Mouse (Mus musculus): ENCODE results near the gene Akap7. TPM values are rescaled to one million over a fixed set of nuclear protein-coding genes. Genes with fewer than 3 reads are reported as not detected.

Gene Akap7
- total and polyA plus RNA-seq, 3 experiments: 17.2 to 59.1 (median 56.2) TPM

GRCm38 (mm10) chr10:25120871-25121554 is 186.7 kb downstream of the Akap7 start:
- Histone ChIP-seq H3K36me3 (ENCODE audit: control insufficient read depth, insufficient read depth, low read length) (no peaks in the 10 kb centered on the region), H3K27ac (no peak overlapping the region), H3K4me1 (ENCODE audit: control insufficient read depth, insufficient read depth, low read length) (no peaks in the 10 kb centered on the region), H3K4me3 (no peak overlapping the region), H3K9ac (ENCODE audit: low read depth, low read length) (no peak overlapping the region), H3K27me3 (ENCODE audit: control insufficient read depth, insufficient read depth, low read length) (no peaks in the 10 kb centered on the region), H3K79me2 (replicated peaks; ENCODE audit: control insufficient read depth, insufficient read depth, low read length) (no peaks in the 10 kb centered on the region)
- intact Hi-C loops (cut with DNase I): no loop called here
- DNase-seq: no peak
- TF ChIP-seq CTCF (IDR thresholded peaks at IDR 0.05) (no peak), POLR2A (IDR thresholded peaks at IDR 0.05; ENCODE audit: insufficient read depth, low read depth, low read length) (no peak)
- 90% methylated on average over 5 of the region's 5 CpGs for WGBS

Other genes starting within 250 kb of the Akap7 start
- 10 to 100 TPM; 40.5 to 49.1 TPM for gene Epb41l2, start 51.9 kb upstream of the Akap7 start, total RNA-seq (2021)
- gene Epb41l2, start 51.9 kb upstream of the Akap7 start, polyA plus RNA-seq (2012; rRNA removed): 24.0 and 41.8 TPM in 2 replicates
- gene Smlr1, start 228.4 kb upstream of the Akap7 start, total RNA-seq (2021): not detected
- gene Smlr1, start 228.4 kb upstream of the Akap7 start, polyA plus RNA-seq (2012; rRNA removed): not detected in 2 replicates